Mouse (Mus musculus): Measurements from ENCODE around the gene Stk32c.

DNA sequence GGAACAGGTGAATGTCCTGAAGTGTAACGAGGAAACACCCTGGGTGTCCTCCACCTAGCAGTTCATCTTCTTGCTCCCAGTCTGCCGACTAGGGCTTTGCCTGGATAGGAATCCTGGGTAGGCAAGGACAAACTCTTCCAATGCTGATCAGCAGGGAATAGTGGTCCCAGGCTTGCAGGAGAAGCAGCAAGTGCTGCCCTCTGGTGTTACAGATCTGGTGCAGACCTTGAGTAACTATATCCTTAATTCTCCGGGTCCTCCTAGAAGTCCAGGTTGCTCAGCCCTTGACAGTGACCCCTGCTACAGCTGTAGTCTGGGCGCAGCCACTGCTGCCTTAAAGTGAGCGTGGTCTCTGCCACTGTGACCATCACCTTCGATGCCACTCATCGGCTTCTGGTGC, 13.0 kb downstream of the Stk32c start:
- no peak for TF ChIP-seq GATA1 (IDR thresholded peaks at IDR 0.05; ENCODE audit: low read length)
- TF ChIP-seq TAL1 (IDR thresholded peaks at IDR 0.05; ENCODE audit: low read length) = no peak
